Mouse (Mus musculus): ENCODE measurements around the gene Pdcd1lg2. TPM values are rescaled to one million over a fixed set of nuclear protein-coding genes. Genes with fewer than 3 reads are reported as not detected.

Gene Pdcd1lg2
- total RNA-seq, 2 experiments from 2014 or later, result not detected

- ATAC-seq (replicated peaks; ENCODE audit: low FRiP score, poor library complexity, severe bottlenecking), result no peak
Observed at GRCm38 (mm10) chr19:29515991-29516390, 105.3 kb downstream of the Pdcd1lg2 start.

GRCm38 (mm10) chr19:29518409-29518808 is 107.7 kb downstream of the Pdcd1lg2 start:
- no peak for ATAC-seq (replicated peaks; ENCODE audit: low FRiP score, poor library complexity, severe bottlenecking)

- no peak for ATAC-seq (replicated peaks; ENCODE audit: low FRiP score, poor library complexity, severe bottlenecking)
Observed at GRCm38 (mm10) chr19:29518922-29519321, 108.2 kb downstream of the Pdcd1lg2 start.

Other genes starting within 250 kb of the Pdcd1lg2 start
- gene Jak2, start 159.1 kb upstream of the Pdcd1lg2 start, total RNA-seq (2015; ENCODE audit: low replicate concordance), result 67.4 and 88.9 TPM in 2 replicates
- gene Jak2, start 159.1 kb upstream of the Pdcd1lg2 start, total RNA-seq (2017; ENCODE audit: low replicate concordance), result 88.7 and 103 TPM in 2 replicates
- gene Insl6, start 85.6 kb upstream of the Pdcd1lg2 start, total RNA-seq (2015; ENCODE audit: low replicate concordance), result 3.4 TPM in 1 of 2 replicates, not detected in the other
- 6.9 TPM in 1 of 2 replicates, not detected in the other for gene Insl6, start 85.6 kb upstream of the Pdcd1lg2 start, total RNA-seq (2017; ENCODE audit: low replicate concordance)
- not detected in 2 replicates for gene Rln1, start 76.2 kb upstream of the Pdcd1lg2 start, total RNA-seq (2015; ENCODE audit: low replicate concordance)
- gene Rln1, start 76.2 kb upstream of the Pdcd1lg2 start, total RNA-seq (2017; ENCODE audit: low replicate concordance), result not detected in 2 replicates
- gene Plgrkt, start 43.5 kb upstream of the Pdcd1lg2 start, total RNA-seq (2015; ENCODE audit: low replicate concordance), result 41.4 and 41.9 TPM in 2 replicates
- 6.6 and 15.0 TPM in 2 replicates for gene Plgrkt, start 43.5 kb upstream of the Pdcd1lg2 start, total RNA-seq (2017; ENCODE audit: low replicate concordance)
- 2.9 and 3.8 TPM in 2 replicates for gene Cd274, start 43.5 kb upstream of the Pdcd1lg2 start, total RNA-seq (2015; ENCODE audit: low replicate concordance)
- 1.4 and 1.7 TPM in 2 replicates for gene Cd274, start 43.5 kb upstream of the Pdcd1lg2 start, total RNA-seq (2017; ENCODE audit: low replicate concordance)
- gene Ric1, start 111.4 kb downstream of the Pdcd1lg2 start, total RNA-seq (2015; ENCODE audit: low replicate concordance), result 4.3 and 5.9 TPM in 2 replicates
- 1.9 and 2.3 TPM in 2 replicates for gene Ric1, start 111.4 kb downstream of the Pdcd1lg2 start, total RNA-seq (2017; ENCODE audit: low replicate concordance)
- 15.5 and 25.6 TPM in 2 replicates for gene Ermp1, start 237.5 kb downstream of the Pdcd1lg2 start, total RNA-seq (2015; ENCODE audit: low replicate concordance)
- gene Ermp1, start 237.5 kb downstream of the Pdcd1lg2 start, total RNA-seq (2017; ENCODE audit: low replicate concordance), result 21.3 and 27.7 TPM in 2 replicates